Comparison of ENCODE assay signal across 8 mouse cellular contexts in genomic region chr17:70308364-70309231, GRCm38 (mm10).
DNase-seq lines count a peak whose midpoint lies in the region; ATAC-seq and TF ChIP-seq lines count a peak whose summit lies in the region.
"Had no signal": no experiment of that assay in that cellular context is flagged by ENCODE, and none has a peak within 500 bp of the region (broad histone marks: within the 10 kb centered on the region; RNA-seq: fewer than 3 reads in every experiment).

No protein-coding gene starts in this region.

- H3K79me2 ChIP-seq in C2C12 (ENCODE audit: control insufficient read depth, insufficient read depth): no peaks in the 10 kb centered on the region

- no peak overlapping the region for H3K9ac ChIP-seq in hindbrain, embryonic 13.5 days
- H3K9ac ChIP-seq in neural tube, embryonic 12.5 days: no peak overlapping the region
- H3K9ac ChIP-seq: liver, embryonic 14.5 days had no signal

- peak; percentile 52; the same call in 1 of the 2 replicates for ATAC-seq in hindbrain, embryonic 13.5 days (ENCODE audit: low FRiP score)
- ATAC-seq in neural tube, embryonic 12.5 days (ENCODE audit: low FRiP score, low read depth): 0 out of 2 replicates have a peak, but pooled peaks have one; percentile 42
- ATAC-seq in megakaryocyte-erythroid progenitor cell, adult 5-6 weeks (replicated peaks; ENCODE audit: low FRiP score, low TSS enrichment, poor library complexity, severe bottlenecking): no peak

- H3ac ChIP-seq in C2C12 (ENCODE audit: control insufficient read depth, insufficient read length, low read depth): no peak overlapping the region

- no peak overlapping the region for H3K4me2 ChIP-seq in hindbrain, embryonic 13.5 days
- H3K4me2 ChIP-seq in neural tube, embryonic 12.5 days (replicated peaks): no peak overlapping the region

- 0 out of 2 replicates have a peak overlapping the region, but pooled peaks have one; percentile 10 for H3K27ac ChIP-seq in hindbrain, embryonic 13.5 days
- H3K27ac ChIP-seq in neural tube, embryonic 12.5 days: no peak overlapping the region
- H3K27ac ChIP-seq: liver, embryonic 14.5 days had no signal

- no peaks in the 10 kb centered on the region for H3K27me3 ChIP-seq in C2C12 (ENCODE audit: control insufficient read depth, insufficient read depth, insufficient read length)
- no peaks in the 10 kb centered on the region for H3K27me3 ChIP-seq in hindbrain, embryonic 13.5 days
- H3K27me3 ChIP-seq in neural tube, embryonic 12.5 days (replicated peaks): no peaks in the 10 kb centered on the region

- H3K4me1 ChIP-seq in hindbrain, embryonic 13.5 days (replicated peaks): 0 out of 2 replicates have a peak, but pooled peaks cover 6% of the 10 kb centered on the region
- H3K4me1 ChIP-seq in neural tube, embryonic 12.5 days: no peaks in the 10 kb centered on the region; the same call in 1 of the 2 replicates

- H3K36me3 ChIP-seq in C2C12 (ENCODE audit: control insufficient read depth, insufficient read depth): no peaks in the 10 kb centered on the region
- no peaks in the 10 kb centered on the region for H3K36me3 ChIP-seq in hindbrain, embryonic 13.5 days
- no peaks in the 10 kb centered on the region for H3K36me3 ChIP-seq in neural tube, embryonic 12.5 days

- no peaks in the 10 kb centered on the region for H3K9me3 ChIP-seq in hindbrain, embryonic 13.5 days
- H3K9me3 ChIP-seq in neural tube, embryonic 12.5 days: no peaks in the 10 kb centered on the region

- H3K79me3 ChIP-seq in C2C12 (ENCODE audit: low read depth): no peaks in the 10 kb centered on the region

- DNase-seq in brain, adult 2 months (ENCODE audit: low read depth, low spot score): peak; percentile 80
- DNase-seq in B cell, adult 2 months: no peak
- DNase-seq in layer of hippocampus, postnatal 14 days (ENCODE audit: low spot score in 2 of 2): no peak

- H3K4me3 ChIP-seq in C2C12 (ENCODE audit: insufficient read depth, poor library complexity, severe bottlenecking): no peak overlapping the region
- no peak overlapping the region for H3K4me3 ChIP-seq in hindbrain, embryonic 13.5 days
- no peak overlapping the region for H3K4me3 ChIP-seq in neural tube, embryonic 12.5 days

- TF ChIP-seq CTCF in C2C12 (IDR thresholded peaks at IDR 0.05; ENCODE audit: control insufficient read depth, insufficient read depth, insufficient read length): no peak

- 73% methylated on average over 22 of the region's 22 CpGs for WGBS in hindbrain, embryonic 13.5 days
- 73% methylated on average over 22 of the region's 22 CpGs for WGBS in neural tube, embryonic 12.5 days

TF ChIP-seq in C2C12, 6 proteins besides CTCF, POLR2A, EP300 and RAD21:
- TF ChIP-seq MYOD1 (IDR thresholded peaks at IDR 0.05; ENCODE audit: control insufficient read depth, insufficient read length, low read depth): peak; percentile 82
- no peak for TF ChIP-seq CEBPB (IDR thresholded peaks at IDR 0.05; ENCODE audit: low read depth)
TF ChIP-seq in C2C12: peak in this region for 1.
